Mouse (Mus musculus) embryonic facial prominence, embryonic 14.5 days (tissue): ENCODE measurements around the gene Chrdl1. TPM values are rescaled to one million over a fixed set of nuclear protein-coding genes. Genes with fewer than 3 reads are reported as not detected.

Source experiments
- ATAC-seq: fragments of 200-750 bp; cut with Nextera tagmentation; 2 replicates; pipeline ENCODE4 v1.8.0; 2017; ENCODE audit warnings: low read depth, moderate number of reproducible peaks, moderate TSS enrichment
- DNase-seq: peaks from one replicate; pipeline ENCODE4 v3.0.0-alpha.2; 2015; ENCODE audit warnings: low spot score
- H3K27ac ChIP-seq: fragments of 300-500 bp; sonication (generic); replicated peaks from 2 replicates; pipeline ENCODE4 v1.5.1; 2014; ENCODE audit warnings: low read depth, mild to moderate bottlenecking, low read length, moderate library complexity
- H3K27me3 ChIP-seq: fragments of 300-500 bp; sonication (generic); replicated peaks from 2 replicates; pipeline ENCODE4 v1.6.1; 2014; ENCODE audit warnings: low read length; ENCODE audit not compliant: control insufficient read depth, insufficient read depth
- H3K36me3 ChIP-seq: fragments of 300-500 bp; sonication (generic); 2 replicates; pipeline ENCODE4 v1.6.1; 2014; ENCODE audit warnings: low read length, mixed read lengths; ENCODE audit not compliant: control insufficient read depth, insufficient read depth
- H3K4me1 ChIP-seq: fragments of 300-500 bp; sonication (generic); 2 replicates; pipeline ENCODE4 v1.6.1; 2014; ENCODE audit warnings: antibody characterized with exemption, low read length; ENCODE audit not compliant: control insufficient read depth, insufficient read depth
- H3K4me2 ChIP-seq: fragments of 300-500 bp; sonication (generic); 2 replicates; pipeline ENCODE4 v1.6.1; 2014; ENCODE audit warnings: low read depth, mild to moderate bottlenecking, low read length, moderate library complexity, mixed read lengths
- H3K4me3 ChIP-seq: fragments of 300-500 bp; sonication (generic); 2 replicates; pipeline ENCODE4 v1.5.1; 2014; ENCODE audit warnings: low read depth, mild to moderate bottlenecking, low read length
- H3K9ac ChIP-seq: fragments of 300-500 bp; sonication (generic); 2 replicates; pipeline ENCODE4 v1.6.1; 2014; ENCODE audit warnings: low read depth, mild to moderate bottlenecking, low read length, moderate library complexity, mixed read lengths
- H3K9me3 ChIP-seq: fragments of 300-500 bp; sonication (generic); 2 replicates; pipeline ENCODE4 v1.6.1; 2016; ENCODE audit warnings: low read length; ENCODE audit not compliant: control insufficient read depth
- WGBS: fragments of 180-500 bp; shearing (Covaris S2); extraction: QIAGEN DNeasy Blood & Tissue Kit; methylation state at CpG from one replicate; pipeline ENCODE4 v1.1.7; 2014; 5-methylcytosine and 5-hydroxymethylcytosine counted together
- polyA plus RNA-seq: library from polyadenylated mRNA; unstranded; fragments of >200 nt; fragmentation: Nextera tagmentation; extraction: Ambion mirVana; gene quantifications from 2 replicates; pipeline ENCODE4 v1.2.1, GENCODE M21; 2014

The Chrdl1 gene
- polyA plus RNA-seq, 1 experiment from 2014 or later: 29.7 TPM

GRCm38 (mm10) chrX:143337561-143337960, 56.5 kb downstream of the Chrdl1 start:
- no peak overlapping the region for H3K27ac ChIP-seq
- no peaks in the 10 kb centered on the region for H3K9me3 ChIP-seq
- no peaks in the 10 kb centered on the region for H3K4me1 ChIP-seq
- no peaks in the 10 kb centered on the region for H3K36me3 ChIP-seq
- peaks cover 26% of the 10 kb centered on the region for H3K27me3 ChIP-seq
- no peak overlapping the region for H3K9ac ChIP-seq
- no peak for DNase-seq
- ATAC-seq: no peak
- H3K4me2 ChIP-seq: no peak overlapping the region
- no peak overlapping the region for H3K4me3 ChIP-seq
- WGBS: 48% methylated on average over 3 of the region's 3 CpGs

DNA sequence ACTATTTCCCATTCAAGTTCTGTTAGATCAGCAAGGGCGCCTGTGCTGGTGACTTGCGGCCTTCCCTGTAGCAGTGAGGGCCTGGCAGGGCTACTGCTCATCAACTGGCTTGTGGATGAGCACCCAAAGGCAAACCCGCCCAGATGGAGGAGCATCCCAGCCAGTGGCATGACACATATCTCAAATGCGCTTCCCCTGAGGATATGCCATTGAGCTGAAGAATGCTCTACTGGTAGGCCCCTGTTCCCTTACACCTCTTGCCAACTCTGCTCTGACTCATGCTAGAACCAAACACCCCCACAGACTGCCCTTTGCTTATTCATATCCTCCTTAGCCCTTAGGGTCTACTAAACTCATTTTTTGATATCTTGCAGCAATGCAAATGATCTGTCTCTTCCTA, 57.4 kb downstream of the Chrdl1 start:
- H3K27me3 ChIP-seq: peaks cover 26% of the 10 kb centered on the region
- WGBS: 98% methylated on average over 3 of the region's 4 CpGs
- H3K9ac ChIP-seq: no peak overlapping the region
- ATAC-seq (no peak), DNase-seq (no peak)
- no peaks in the 10 kb centered on the region for H3K9me3 ChIP-seq
- no peaks in the 10 kb centered on the region for H3K36me3 ChIP-seq
- H3K27ac ChIP-seq: no peak overlapping the region
- no peaks in the 10 kb centered on the region for H3K4me1 ChIP-seq
- no peak overlapping the region for H3K4me3 ChIP-seq
- no peak overlapping the region for H3K4me2 ChIP-seq

GRCm38 (mm10) chrX:143335846-143336245, 58.2 kb downstream of the Chrdl1 start:
- ATAC-seq: no peak
- no peak overlapping the region for H3K4me2 ChIP-seq
- H3K4me1 ChIP-seq: no peaks in the 10 kb centered on the region
- no peak for DNase-seq
- H3K27me3 ChIP-seq: peaks cover 26% of the 10 kb centered on the region
- no peak overlapping the region for H3K4me3 ChIP-seq
- H3K36me3 ChIP-seq: no peaks in the 10 kb centered on the region
- no peak overlapping the region for H3K27ac ChIP-seq
- no peak overlapping the region for H3K9ac ChIP-seq
- 51% methylated on average over 5 of the region's 5 CpGs for WGBS
- H3K9me3 ChIP-seq: no peaks in the 10 kb centered on the region

GRCm38 (mm10) chrX:143313166-143313565, 80.9 kb downstream of the Chrdl1 start:
- no peak overlapping the region for H3K27ac ChIP-seq
- no peak overlapping the region for H3K4me2 ChIP-seq
- no peak overlapping the region for H3K4me3 ChIP-seq
- no peaks in the 10 kb centered on the region for H3K9me3 ChIP-seq
- no peak overlapping the region for H3K9ac ChIP-seq
- WGBS: 71% methylated on average over 3 of the region's 3 CpGs
- ATAC-seq (no peak), DNase-seq (no peak)
- no peaks in the 10 kb centered on the region for H3K36me3 ChIP-seq
- no peaks in the 10 kb centered on the region for H3K4me1 ChIP-seq
- H3K27me3 ChIP-seq: no peaks in the 10 kb centered on the region

DNA sequence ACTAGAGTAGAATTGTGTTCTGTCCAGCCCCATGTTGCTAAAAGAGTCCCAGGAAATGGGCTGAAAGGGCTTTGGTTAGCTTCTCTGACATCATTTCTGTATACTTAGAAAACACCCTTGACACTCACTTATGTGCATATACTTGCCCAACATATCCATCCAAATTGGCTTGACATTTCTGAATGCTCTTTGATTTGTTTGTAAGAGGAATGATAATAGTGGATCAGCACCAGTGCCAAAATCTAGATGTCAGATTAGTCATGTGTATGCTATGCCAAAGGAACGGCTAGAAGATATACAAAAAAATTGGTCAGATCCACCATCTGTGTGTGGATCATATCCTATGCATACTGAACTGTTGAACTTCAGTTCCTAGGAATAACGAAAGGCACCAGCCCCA, 99.3 kb downstream of the Chrdl1 start:
- no peaks in the 10 kb centered on the region for H3K9me3 ChIP-seq
- no peaks in the 10 kb centered on the region for H3K4me1 ChIP-seq
- H3K27me3 ChIP-seq: peaks cover 12% of the 10 kb centered on the region; the same call in 1 of the 2 replicates
- no peak overlapping the region for H3K27ac ChIP-seq
- no peak for ATAC-seq
- H3K4me3 ChIP-seq: no peak overlapping the region
- H3K36me3 ChIP-seq: no peaks in the 10 kb centered on the region
- H3K4me2 ChIP-seq: no peak overlapping the region
- no peak overlapping the region for H3K9ac ChIP-seq
- WGBS: 81% methylated on average over 2 of the region's 2 CpGs
- DNase-seq: no peak

DNA sequence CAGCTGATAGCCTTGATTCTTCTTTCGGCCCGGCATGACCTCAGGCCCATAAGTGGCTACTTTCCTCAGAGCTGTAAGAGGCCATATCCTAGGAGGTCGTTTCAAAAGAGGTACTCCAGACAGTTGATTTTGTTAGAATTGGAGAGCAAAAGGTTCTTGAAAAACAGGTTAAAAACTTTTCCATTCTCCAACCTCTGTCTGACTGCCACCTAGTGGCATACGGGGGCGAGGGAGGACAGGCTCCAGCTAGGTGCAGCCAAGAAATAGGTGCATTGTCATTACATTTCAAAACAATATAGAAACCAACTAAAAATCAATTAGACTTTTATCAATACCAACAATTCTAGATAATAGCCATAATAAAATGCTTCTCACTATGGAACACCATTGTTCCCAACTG, 118.9 kb downstream of the Chrdl1 start:
- no peak for ATAC-seq
- Histone ChIP-seq H3K27me3 (no peaks in the 10 kb centered on the region; the same call in 1 of the 2 replicates), H3K4me1 (no peaks in the 10 kb centered on the region), H3K36me3 (no peaks in the 10 kb centered on the region), H3K4me3 (no peak overlapping the region), H3K27ac (no peak overlapping the region), H3K9ac (no peak overlapping the region), H3K4me2 (no peak overlapping the region), H3K9me3 (no peaks in the 10 kb centered on the region)
- WGBS: 47% methylated on average over 5 of the region's 5 CpGs
- DNase-seq: no peak

DNA sequence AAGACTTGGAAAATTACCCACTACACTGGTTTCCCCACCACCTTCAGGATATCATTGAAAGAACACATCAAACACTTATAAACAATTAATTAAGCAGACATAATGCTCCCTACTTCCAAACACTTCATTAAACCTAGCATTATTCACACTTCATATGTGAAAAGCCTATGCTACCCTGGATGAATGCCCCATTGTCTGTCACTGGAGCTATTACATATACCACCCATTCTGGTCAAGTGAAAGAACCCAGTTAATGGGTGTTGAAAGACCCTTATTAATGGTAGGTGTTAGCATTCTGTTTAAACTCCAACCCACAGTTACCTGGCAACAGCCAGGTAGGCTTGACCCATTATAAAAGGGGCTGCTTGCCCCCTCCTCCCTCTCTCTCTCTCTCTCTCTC, 143.4 kb downstream of the Chrdl1 start:
- no peak overlapping the region for H3K9ac ChIP-seq
- H3K9me3 ChIP-seq: no peaks in the 10 kb centered on the region
- H3K4me2 ChIP-seq: no peak overlapping the region
- no peak overlapping the region for H3K4me3 ChIP-seq
- H3K27ac ChIP-seq: no peak overlapping the region
- H3K4me1 ChIP-seq: no peaks in the 10 kb centered on the region
- no peak for ATAC-seq
- no peaks in the 10 kb centered on the region for H3K27me3 ChIP-seq
- DNase-seq: no peak
- H3K36me3 ChIP-seq: no peaks in the 10 kb centered on the region

Other genes with a start within 250 kb of the Chrdl1 start
- gene Pak3, start 124.3 kb upstream of the Chrdl1 start, polyA plus RNA-seq: 24.3 and 29.2 TPM in 2 replicates